Mouse (Mus musculus): ENCODE measurements around the gene Josd2. TPM values are rescaled to one million over a fixed set of nuclear protein-coding genes. Genes with fewer than 3 reads are reported as not detected.

Gene Josd2
- polyA plus RNA-seq, 1 experiment from 2014 or later = 42.5 TPM

GRCm38 (mm10) chr7:44443268-44444173 is 24.3 kb upstream of the Josd2 start:
- Histone ChIP-seq H3K4me2 (ENCODE audit: low read length) (peak overlapping the region; percentile 85), H3K36me3 (ENCODE audit: control insufficient read depth, insufficient read depth, low read length) (peaks cover 11% of the 10 kb centered on the region; the same call in 1 of the 2 replicates), H3K4me3 (ENCODE audit: low read length) (peak overlapping the region; percentile 74), H3K27me3 (replicated peaks; ENCODE audit: control insufficient read depth, insufficient read depth, low read length) (no peaks in the 10 kb centered on the region), H3K9me3 (ENCODE audit: control insufficient read depth, low read length) (no peaks in the 10 kb centered on the region), H3K9ac (ENCODE audit: low read depth, low read length) (peak overlapping the region; percentile 95), H3K4me1 (ENCODE audit: control insufficient read depth, insufficient read depth, low read depth, low read length) (peaks cover 41% of the 10 kb centered on the region), H3K27ac (ENCODE audit: low read depth, low read length) (peak overlapping the region; percentile 97)
- 3% methylated on average over 20 of the region's 20 CpGs for WGBS
- peak; percentile 51 for ATAC-seq

DNA sequence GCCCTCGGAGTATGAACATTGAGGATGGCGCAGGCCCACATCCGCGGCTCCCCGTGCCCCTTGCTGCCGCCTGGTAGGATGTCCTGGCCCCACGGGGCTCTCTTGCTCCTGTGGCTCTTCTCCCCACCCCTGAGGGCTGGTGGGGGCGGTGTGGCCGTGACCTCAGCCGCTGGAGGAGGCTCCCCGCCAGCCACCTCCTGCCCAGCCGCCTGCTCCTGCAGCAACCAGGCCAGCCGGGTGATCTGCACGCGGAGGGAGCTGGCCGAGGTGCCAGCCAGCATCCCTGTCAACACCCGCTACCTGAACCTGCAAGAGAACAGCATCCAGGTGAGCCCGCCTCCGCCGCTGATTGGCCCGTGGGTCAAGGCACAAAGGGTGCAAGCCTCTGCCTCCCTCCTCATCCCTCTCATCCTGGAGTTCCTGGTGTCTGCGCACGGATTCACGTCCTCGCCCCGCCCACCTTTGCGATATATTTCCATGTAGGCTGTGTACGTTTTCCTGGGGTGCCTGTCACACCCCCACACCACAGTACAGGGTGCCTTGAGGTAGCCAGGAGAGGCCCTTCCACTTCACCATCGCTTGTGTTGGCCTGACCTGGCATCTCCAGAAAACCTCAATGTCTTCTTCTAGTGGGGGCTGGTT is 22.8 kb upstream of the Josd2 start:
- H3K9ac ChIP-seq (ENCODE audit: low read depth, low read length) = peak overlapping the region; percentile 49
- no peak for ATAC-seq
- peak overlapping the region; percentile 74 for H3K4me3 ChIP-seq (ENCODE audit: low read length)
- peak overlapping the region; percentile 45 for H3K27ac ChIP-seq (ENCODE audit: low read depth, low read length)
- H3K4me1 ChIP-seq (ENCODE audit: control insufficient read depth, insufficient read depth, low read depth, low read length) = peaks cover 46% of the 10 kb centered on the region
- H3K36me3 ChIP-seq (ENCODE audit: control insufficient read depth, insufficient read depth, low read length) = peaks cover 25% of the 10 kb centered on the region
- no peaks in the 10 kb centered on the region for H3K27me3 ChIP-seq (replicated peaks; ENCODE audit: control insufficient read depth, insufficient read depth, low read length)
- 25% methylated on average over 29 of the region's 29 CpGs for WGBS
- H3K4me2 ChIP-seq (ENCODE audit: low read length) = peak overlapping the region; percentile 85
- H3K9me3 ChIP-seq (ENCODE audit: control insufficient read depth, low read length) = no peaks in the 10 kb centered on the region

DNA sequence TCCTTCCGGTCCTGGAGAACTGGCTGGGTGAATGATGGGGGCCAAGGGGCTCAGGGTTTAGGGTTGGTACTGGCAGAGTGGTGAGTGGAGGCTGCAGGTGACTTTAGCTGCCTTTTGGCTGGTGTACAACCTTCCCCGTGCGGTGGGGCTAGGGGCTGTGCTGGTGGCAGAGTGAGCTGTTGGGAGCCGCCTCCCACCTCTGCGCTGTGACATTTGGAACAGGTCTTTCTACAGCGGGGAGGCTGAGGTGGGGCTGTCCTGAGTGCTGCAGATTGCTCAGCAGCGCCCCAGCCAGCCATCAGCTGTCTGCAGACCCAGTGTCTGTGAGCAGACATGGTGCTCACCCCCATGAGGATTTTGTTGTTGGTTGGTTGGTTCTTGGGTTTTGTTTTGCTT is 22.3 kb upstream of the Josd2 start:
- peaks cover 46% of the 10 kb centered on the region for H3K4me1 ChIP-seq (ENCODE audit: control insufficient read depth, insufficient read depth, low read depth, low read length)
- H3K27ac ChIP-seq (ENCODE audit: low read depth, low read length) = peak overlapping the region; percentile 45
- 29% methylated on average over 7 of the region's 7 CpGs for WGBS

GRCm38 (mm10) chr7:44446070-44446855 is 21.5 kb upstream of the Josd2 start:
- H3K9me3 ChIP-seq (ENCODE audit: control insufficient read depth, low read length) = no peaks in the 10 kb centered on the region

More for the DNA sequence above, 22.3 kb upstream of the Josd2 start:
- Histone ChIP-seq H3K27me3 (replicated peaks; ENCODE audit: control insufficient read depth, insufficient read depth, low read length) (no peaks in the 10 kb centered on the region), H3K9me3 (ENCODE audit: control insufficient read depth, low read length) (no peaks in the 10 kb centered on the region), H3K9ac (ENCODE audit: low read depth, low read length) (peak overlapping the region; percentile 49; the same call in 1 of the 2 replicates), H3K36me3 (ENCODE audit: control insufficient read depth, insufficient read depth, low read length) (peaks cover 25% of the 10 kb centered on the region), H3K4me3 (ENCODE audit: low read length) (peak overlapping the region; percentile 74), H3K4me2 (ENCODE audit: low read length) (peak overlapping the region; percentile 85)
- no peak for ATAC-seq

GRCm38 (mm10) chr7:44453256-44453655 is 14.5 kb upstream of the Josd2 start:
- no peak overlapping the region for H3K27ac ChIP-seq (ENCODE audit: low read depth, low read length)
- H3K9ac ChIP-seq (ENCODE audit: low read depth, low read length) = no peak overlapping the region
- H3K27me3 ChIP-seq (replicated peaks; ENCODE audit: control insufficient read depth, insufficient read depth, low read length) = no peaks in the 10 kb centered on the region
- no peak overlapping the region for H3K4me3 ChIP-seq (ENCODE audit: low read length)
- peak; percentile 7; the same call in 1 of the 2 replicates for ATAC-seq
- peaks cover 17% of the 10 kb centered on the region for H3K4me1 ChIP-seq (ENCODE audit: control insufficient read depth, insufficient read depth, low read depth, low read length)
- H3K9me3 ChIP-seq (ENCODE audit: control insufficient read depth, low read length) = no peaks in the 10 kb centered on the region
- H3K4me2 ChIP-seq (ENCODE audit: low read length) = no peak overlapping the region
- H3K36me3 ChIP-seq (ENCODE audit: control insufficient read depth, insufficient read depth, low read length) = peaks cover 27% of the 10 kb centered on the region
- 8% methylated on average over 3 of the region's 3 CpGs for WGBS

More at GRCm38 (mm10) chr7:44446070-44446855, 21.5 kb upstream of the Josd2 start:
- Histone ChIP-seq H3K27me3 (replicated peaks; ENCODE audit: control insufficient read depth, insufficient read depth, low read length) (no peaks in the 10 kb centered on the region), H3K4me1 (ENCODE audit: control insufficient read depth, insufficient read depth, low read depth, low read length) (peaks cover 44% of the 10 kb centered on the region), H3K4me2 (ENCODE audit: low read length) (peak overlapping the region; percentile 85), H3K9ac (ENCODE audit: low read depth, low read length) (peak overlapping the region; percentile 17; the same call in 1 of the 2 replicates), H3K4me3 (ENCODE audit: low read length) (no peak overlapping the region), H3K36me3 (ENCODE audit: control insufficient read depth, insufficient read depth, low read length) (peaks cover 25% of the 10 kb centered on the region), H3K27ac (ENCODE audit: low read depth, low read length) (0 out of 2 replicates have a peak overlapping the region, but pooled peaks have one; percentile 18)
- 37% methylated on average over 12 of the region's 12 CpGs for WGBS
- ATAC-seq = no peak

GRCm38 (mm10) chr7:44456302-44456701 is 11.5 kb upstream of the Josd2 start:
- no peaks in the 10 kb centered on the region for H3K27me3 ChIP-seq (replicated peaks; ENCODE audit: control insufficient read depth, insufficient read depth, low read length)
- H3K4me2 ChIP-seq (ENCODE audit: low read length) = no peak overlapping the region
- H3K9ac ChIP-seq (ENCODE audit: low read depth, low read length) = no peak overlapping the region
- no peaks in the 10 kb centered on the region for H3K9me3 ChIP-seq (ENCODE audit: control insufficient read depth, low read length)
- ATAC-seq = no peak
- no peak overlapping the region for H3K27ac ChIP-seq (ENCODE audit: low read depth, low read length)
- 93% methylated on average over 1 of the region's 1 CpGs for WGBS
- H3K4me3 ChIP-seq (ENCODE audit: low read length) = no peak overlapping the region
- H3K4me1 ChIP-seq (ENCODE audit: control insufficient read depth, insufficient read depth, low read depth, low read length) = peaks cover 12% of the 10 kb centered on the region
- peaks cover 22% of the 10 kb centered on the region for H3K36me3 ChIP-seq (ENCODE audit: control insufficient read depth, insufficient read depth, low read length)

GRCm38 (mm10) chr7:44460067-44460466 is 7.7 kb upstream of the Josd2 start:
- Histone ChIP-seq H3K36me3 (ENCODE audit: control insufficient read depth, insufficient read depth, low read length) (peaks cover 37% of the 10 kb centered on the region), H3K27me3 (replicated peaks; ENCODE audit: control insufficient read depth, insufficient read depth, low read length) (no peaks in the 10 kb centered on the region), H3K4me3 (ENCODE audit: low read length) (no peak overlapping the region), H3K9ac (ENCODE audit: low read depth, low read length) (no peak overlapping the region), H3K9me3 (ENCODE audit: control insufficient read depth, low read length) (no peaks in the 10 kb centered on the region), H3K4me2 (ENCODE audit: low read length) (no peak overlapping the region), H3K4me1 (ENCODE audit: control insufficient read depth, insufficient read depth, low read depth, low read length) (peaks cover 23% of the 10 kb centered on the region), H3K27ac (ENCODE audit: low read depth, low read length) (no peak overlapping the region)
- WGBS = 76% methylated on average over 6 of the region's 6 CpGs
- no peak for ATAC-seq

DNA sequence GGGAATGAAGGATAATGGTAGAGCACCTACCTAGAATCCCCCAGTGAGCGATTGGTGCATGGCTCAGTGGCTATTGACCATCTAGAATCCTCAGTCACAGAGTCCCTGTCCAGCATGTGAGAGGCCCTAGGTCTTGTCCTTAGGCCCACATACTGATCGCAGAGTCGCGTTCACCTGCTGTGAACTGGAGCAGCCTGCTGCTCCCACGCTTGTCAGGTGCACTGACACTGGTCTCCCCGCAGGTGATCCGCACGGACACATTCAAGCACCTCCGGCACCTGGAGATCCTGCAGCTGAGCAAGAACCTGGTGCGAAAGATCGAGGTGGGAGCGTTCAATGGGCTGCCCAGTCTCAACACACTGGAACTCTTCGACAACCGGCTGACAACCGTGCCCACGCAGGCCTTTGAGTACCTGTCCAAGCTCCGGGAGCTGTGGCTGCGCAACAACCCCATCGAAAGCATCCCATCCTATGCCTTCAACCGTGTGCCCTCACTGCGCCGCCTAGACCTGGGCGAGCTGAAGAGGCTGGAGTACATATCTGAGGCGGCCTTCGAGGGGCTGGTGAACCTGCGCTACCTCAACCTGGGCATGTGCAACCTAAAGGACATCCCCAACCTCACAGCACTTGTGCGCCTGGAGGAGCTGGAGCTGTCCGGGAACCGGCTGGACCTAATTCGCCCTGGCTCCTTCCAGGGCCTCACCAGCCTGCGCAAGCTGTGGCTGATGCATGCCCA is 6.8 kb upstream of the Josd2 start:
- H3K36me3 ChIP-seq (ENCODE audit: control insufficient read depth, insufficient read depth, low read length) = peaks cover 37% of the 10 kb centered on the region

More for the DNA sequence above, 6.8 kb upstream of the Josd2 start:
- Histone ChIP-seq H3K27ac (ENCODE audit: low read depth, low read length) (no peak overlapping the region), H3K9me3 (ENCODE audit: control insufficient read depth, low read length) (no peaks in the 10 kb centered on the region), H3K27me3 (replicated peaks; ENCODE audit: control insufficient read depth, insufficient read depth, low read length) (no peaks in the 10 kb centered on the region), H3K4me2 (ENCODE audit: low read length) (no peak overlapping the region), H3K9ac (ENCODE audit: low read depth, low read length) (no peak overlapping the region), H3K4me3 (ENCODE audit: low read length) (no peak overlapping the region), H3K4me1 (ENCODE audit: control insufficient read depth, insufficient read depth, low read depth, low read length) (peaks cover 27% of the 10 kb centered on the region)
- WGBS = 82% methylated on average over 31 of the region's 31 CpGs
- no peak for ATAC-seq

Data from hindbrain, embryonic 16.5 days (tissue).